Comparison of ENCODE assay signal across 23 mouse cellular contexts in genomic region chr7:44484109-44484508, GRCm38 (mm10). TPM values are rescaled to one million over a fixed set of nuclear protein-coding genes. Genes with fewer than 3 reads are reported as not detected.
DNase-seq lines count a peak whose midpoint lies in the region; ATAC-seq and TF ChIP-seq lines count a peak whose summit lies in the region.
"Had no signal": no experiment of that assay in that cellular context is flagged by ENCODE, and none has a peak within 500 bp of the region (broad histone marks: within the 10 kb centered on the region; RNA-seq: fewer than 3 reads in every experiment).

No protein-coding gene starts in this region.

- no peak overlapping the region for H3K4me2 ChIP-seq in forebrain, embryonic 11.5 days (ENCODE audit: low read depth, low read length, severe bottlenecking)
- H3K4me2 ChIP-seq in forebrain, postnatal 0 days (ENCODE audit: low read depth): no peak overlapping the region
- peak overlapping the region; percentile 48 for H3K4me2 ChIP-seq in heart, embryonic 14.5 days (ENCODE audit: low read length)
- no peak overlapping the region for H3K4me2 ChIP-seq in liver, embryonic 12.5 days
- no peak overlapping the region for H3K4me2 ChIP-seq in liver, embryonic 14.5 days (ENCODE audit: low read depth)
- H3K4me2 ChIP-seq: forebrain, embryonic 13.5 days; limb, embryonic 12.5 days; lung, embryonic 14.5 days; neural tube, embryonic 12.5 days had no signal

- peak; percentile 48 for DNase-seq in forebrain, embryonic 11.5 days (ENCODE audit: low spot score)
- no peak for DNase-seq in forebrain, postnatal 0 days
- DNase-seq in heart, postnatal 10 days: no peak
- no peak for DNase-seq in liver
- no peak for DNase-seq in liver, embryonic 14.5 days (ENCODE audit: low read depth in 3 of 3, low spot score in 3 of 3)
- DNase-seq in spleen, postnatal 4 days (ENCODE audit: low spot score in 2 of 2): no peak
- DNase-seq: adrenal gland, postnatal 25 days; cerebellum, adult 11 months; kidney, adult 8-10 months; kidney, postnatal 25 days; layer of hippocampus, adult 9-11 months; lung, embryonic 14.5 days; lung, postnatal 36 days; thymus, postnatal 25 days had no signal

- no peak overlapping the region for H3K9ac ChIP-seq in forebrain, embryonic 11.5 days (ENCODE audit: low read length)
- H3K9ac ChIP-seq in forebrain, postnatal 0 days: no peak overlapping the region
- peak overlapping the region; percentile 52 for H3K9ac ChIP-seq in heart, embryonic 14.5 days (ENCODE audit: low read length)
- H3K9ac ChIP-seq in liver, embryonic 12.5 days: 0 out of 2 replicates have a peak overlapping the region, but pooled peaks have one; percentile 1
- H3K9ac ChIP-seq in liver, embryonic 14.5 days (replicated peaks): no peak overlapping the region; the same call in 1 of the 2 replicates
- H3K9ac ChIP-seq: forebrain, embryonic 13.5 days; limb, embryonic 12.5 days; lung, embryonic 14.5 days; neural tube, embryonic 12.5 days had no signal

- no peak for ATAC-seq in forebrain, embryonic 11.5 days (replicated peaks; ENCODE audit: low FRiP score)
- ATAC-seq in forebrain, postnatal 0 days: no peak
- no peak for ATAC-seq in heart, embryonic 14.5 days (ENCODE audit: insufficient number of reproducible peaks, insufficient read depth, low FRiP score, low read depth)
- ATAC-seq in liver, embryonic 12.5 days: no peak
- no peak for ATAC-seq in liver, embryonic 14.5 days (ENCODE audit: insufficient read depth)

- intact Hi-C loops in heart, postnatal 10 days (cut with DNase I): loop anchor here (2.0 kb wide), 2 partner anchors 83 to 221 kb away; no protein-coding TSS in a partner anchor

- H3K4me3 ChIP-seq in forebrain, embryonic 11.5 days (ENCODE audit: low read depth, low read length): no peak overlapping the region
- H3K4me3 ChIP-seq in forebrain, postnatal 0 days (ENCODE audit: low read depth, low read length): no peak overlapping the region
- H3K4me3 ChIP-seq in heart, embryonic 14.5 days (ENCODE audit: control insufficient read depth in 1 of 2, insufficient read depth in 1 of 2, low read depth in 1 of 2, low read length in 2 of 2): peak overlapping the region in 1 of 2 experiments; percentile 9; a peak in 1 of 4 replicates
- H3K4me3 ChIP-seq in liver, embryonic 12.5 days: no peak overlapping the region
- no peak overlapping the region for H3K4me3 ChIP-seq in liver, embryonic 14.5 days (ENCODE audit: insufficient read depth in 1 of 2, low read depth in 2 of 2, low read length in 2 of 2)
- H3K4me3 ChIP-seq: forebrain, embryonic 13.5 days; limb, embryonic 12.5 days; midbrain, embryonic 10.5 days; neural tube, embryonic 12.5 days had no signal

- H3K36me3 ChIP-seq in forebrain, embryonic 11.5 days (ENCODE audit: control insufficient read depth, insufficient read depth, low read length): no peaks in the 10 kb centered on the region
- peaks cover 6% of the 10 kb centered on the region for H3K36me3 ChIP-seq in forebrain, postnatal 0 days (ENCODE audit: insufficient read depth)
- peaks cover 34% of the 10 kb centered on the region for H3K36me3 ChIP-seq in heart, embryonic 14.5 days (ENCODE audit: control insufficient read depth, insufficient read depth, low read length)
- peaks cover 8% of the 10 kb centered on the region for H3K36me3 ChIP-seq in liver, embryonic 12.5 days
- no peaks in the 10 kb centered on the region for H3K36me3 ChIP-seq in liver, embryonic 14.5 days (replicated peaks; ENCODE audit: control insufficient read depth, insufficient read depth, low read depth)

- no peak for TF ChIP-seq EP300 in liver, embryonic 14.5 days (IDR thresholded peaks at IDR 0.05; ENCODE audit: low read depth)

- TF ChIP-seq CTCF in forebrain, postnatal 0 days (IDR thresholded peaks at IDR 0.05; ENCODE audit: low read depth): no peak; the same call in 1 of the 2 replicates
- no peak for TF ChIP-seq CTCF in liver, embryonic 14.5 days (IDR thresholded peaks at IDR 0.05; ENCODE audit: low read depth)

- no peaks in the 10 kb centered on the region for H3K4me1 ChIP-seq in forebrain, embryonic 11.5 days (replicated peaks; ENCODE audit: control insufficient read depth, insufficient read depth, low read length)
- H3K4me1 ChIP-seq in forebrain, postnatal 0 days (ENCODE audit: insufficient read depth): no peaks in the 10 kb centered on the region
- H3K4me1 ChIP-seq in heart, embryonic 14.5 days (ENCODE audit: control insufficient read depth in 2 of 2, insufficient read depth in 2 of 2, low read length in 2 of 2): peaks cover 0 to 14% of the 10 kb centered on the region in 2 experiments; a peak in 2 of 4 replicates
- H3K4me1 ChIP-seq in liver, embryonic 12.5 days: peaks cover 58% of the 10 kb centered on the region
- peaks cover 30 to 47% of the 10 kb centered on the region in 2 experiments for H3K4me1 ChIP-seq in liver, embryonic 14.5 days (replicated peaks; ENCODE audit: control insufficient read depth in 2 of 2, insufficient read depth in 2 of 2, low read length in 1 of 2)
- H3K4me1 ChIP-seq: limb, embryonic 12.5 days had no signal

- H3K27ac ChIP-seq in forebrain, embryonic 11.5 days (ENCODE audit: low read depth, low read length): no peak overlapping the region
- H3K27ac ChIP-seq in forebrain, postnatal 0 days (ENCODE audit: low read depth, low read length): no peak overlapping the region
- H3K27ac ChIP-seq in heart, embryonic 14.5 days (replicated peaks in 1 of 2; ENCODE audit: control insufficient read depth in 1 of 2, insufficient read depth in 1 of 2, low read depth in 2 of 2, low read length in 2 of 2): peak overlapping the region; percentile 24 to 53; a peak in 2 of 4 replicates
- peak overlapping the region; percentile 81 for H3K27ac ChIP-seq in liver, embryonic 12.5 days
- H3K27ac ChIP-seq in liver, embryonic 14.5 days: peak overlapping the region; percentile 67
- H3K27ac ChIP-seq: limb, embryonic 12.5 days; midbrain, embryonic 10.5 days; neural tube, embryonic 12.5 days had no signal

- no peaks in the 10 kb centered on the region for H3K27me3 ChIP-seq in forebrain, embryonic 11.5 days (ENCODE audit: control insufficient read depth, insufficient read depth, low read length)
- H3K27me3 ChIP-seq in forebrain, postnatal 0 days (ENCODE audit: insufficient read depth, low read length): peaks cover 7% of the 10 kb centered on the region; the same call in 1 of the 2 replicates
- H3K27me3 ChIP-seq in heart, embryonic 14.5 days (ENCODE audit: control insufficient read depth, insufficient read depth, low read length): no peaks in the 10 kb centered on the region
- H3K27me3 ChIP-seq in liver, embryonic 12.5 days (replicated peaks): peaks cover 33% of the 10 kb centered on the region
- H3K27me3 ChIP-seq in liver, embryonic 14.5 days (ENCODE audit: control insufficient read depth, insufficient read depth, low read length): peaks cover 22% of the 10 kb centered on the region

- H3K9me3 ChIP-seq in forebrain, embryonic 11.5 days (ENCODE audit: control insufficient read depth, low read length): no peaks in the 10 kb centered on the region
- H3K9me3 ChIP-seq in forebrain, postnatal 0 days (ENCODE audit: low read length): no peaks in the 10 kb centered on the region
- no peaks in the 10 kb centered on the region for H3K9me3 ChIP-seq in heart, embryonic 14.5 days (ENCODE audit: control insufficient read depth, low read length)
- H3K9me3 ChIP-seq in liver, embryonic 12.5 days (replicated peaks): no peaks in the 10 kb centered on the region
- no peaks in the 10 kb centered on the region for H3K9me3 ChIP-seq in liver, embryonic 14.5 days (ENCODE audit: control insufficient read depth, low read length)
- H3K9me3 ChIP-seq: forebrain, embryonic 13.5 days; limb, embryonic 12.5 days; midbrain, embryonic 10.5 days; neural tube, embryonic 12.5 days had no signal

- WGBS in forebrain, embryonic 11.5 days: 100% methylated on average over 1 of the region's 1 CpGs
- 100% methylated on average over 1 of the region's 1 CpGs for WGBS in forebrain, postnatal 0 days
- WGBS in heart, embryonic 14.5 days: 84% methylated on average over 1 of the region's 1 CpGs
- 95% methylated on average over 1 of the region's 1 CpGs for WGBS in liver, embryonic 12.5 days (ENCODE audit: insufficient replicate concordance)
- 100% methylated on average over 1 of the region's 1 CpGs for WGBS in liver, embryonic 14.5 days (ENCODE audit: insufficient replicate concordance)

RNA-seq across cellular contexts. Expression of gene Emc10, which starts 12.2 kb away (rescaled TPM):
- 115 and 124 TPM in 2 replicates for polyA plus RNA-seq in forebrain, embryonic 11.5 days (2014; fragmentation: Nextera tagmentation; extraction: Ambion mirVana)
- total RNA-seq in forebrain, postnatal 0 days (2014; rRNA removed): 212 and 238 TPM in 2 replicates
- polyA plus RNA-seq in forebrain, postnatal 0 days (2015; fragmentation: Nextera tagmentation; extraction: Ambion mirVana): 168 and 171 TPM in 2 replicates
- polyA plus RNA-seq in heart, embryonic 14.5 days (2014; fragmentation: Nextera tagmentation; extraction: Ambion mirVana): 101 and 114 TPM in 2 replicates
- total RNA-seq in heart, postnatal 10 days (2021): 100 to 1,000 TPM; 101 to 102 TPM
- polyA plus RNA-seq in liver, embryonic 12.5 days (2016; fragmentation: Nextera tagmentation; extraction: Ambion mirVana): 70.6 and 74.8 TPM in 2 replicates
- 46.7 and 49.5 TPM in 2 replicates for polyA plus RNA-seq in liver, embryonic 14.5 days (2012; rRNA removed)
- 41.7 and 49.3 TPM in 2 replicates for polyA plus RNA-seq in liver, embryonic 14.5 days (2014; fragmentation: Nextera tagmentation; extraction: Ambion mirVana)

RNA-seq across cellular contexts. Expression of gene Fam71e1, which starts 12.3 kb away (rescaled TPM):
- polyA plus RNA-seq in forebrain, embryonic 11.5 days (2014; fragmentation: Nextera tagmentation; extraction: Ambion mirVana): 22.3 and 25.3 TPM in 2 replicates
- 21.1 and 22.0 TPM in 2 replicates for total RNA-seq in forebrain, postnatal 0 days (2014; rRNA removed)
- 23.1 and 27.2 TPM in 2 replicates for polyA plus RNA-seq in forebrain, postnatal 0 days (2015; fragmentation: Nextera tagmentation; extraction: Ambion mirVana)
- polyA plus RNA-seq in heart, embryonic 14.5 days (2014; fragmentation: Nextera tagmentation; extraction: Ambion mirVana): 8.7 and 9.2 TPM in 2 replicates
- 1 to 10 TPM; 5.1 to 6.0 TPM for total RNA-seq in heart, postnatal 10 days (2021)
- 2.8 and 3.3 TPM in 2 replicates for polyA plus RNA-seq in liver, embryonic 12.5 days (2016; fragmentation: Nextera tagmentation; extraction: Ambion mirVana)
- 0.64 and 1.5 TPM in 2 replicates for polyA plus RNA-seq in liver, embryonic 14.5 days (2012; rRNA removed)
- polyA plus RNA-seq in liver, embryonic 14.5 days (2014; fragmentation: Nextera tagmentation; extraction: Ambion mirVana): 0.48 and 1.6 TPM in 2 replicates
- total RNA-seq: monocyte, adult 5-6 weeks had no signal

RNA-seq across cellular contexts. Expression of gene Josd2, which starts 16.3 kb away (rescaled TPM):
- polyA plus RNA-seq in forebrain, embryonic 11.5 days (2014; fragmentation: Nextera tagmentation; extraction: Ambion mirVana): 60.9 and 68.9 TPM in 2 replicates
- 27.6 and 39.3 TPM in 2 replicates for total RNA-seq in forebrain, postnatal 0 days (2014; rRNA removed)
- 28.6 and 31.7 TPM in 2 replicates for polyA plus RNA-seq in forebrain, postnatal 0 days (2015; fragmentation: Nextera tagmentation; extraction: Ambion mirVana)
- polyA plus RNA-seq in heart, embryonic 14.5 days (2014; fragmentation: Nextera tagmentation; extraction: Ambion mirVana): 128 and 131 TPM in 2 replicates
- 10 to 100 TPM; 70.3 to 79.0 TPM for total RNA-seq in heart, postnatal 10 days (2021)
- 189 and 194 TPM in 2 replicates for polyA plus RNA-seq in liver, embryonic 12.5 days (2016; fragmentation: Nextera tagmentation; extraction: Ambion mirVana)
- 212 TPM in 2 replicates for polyA plus RNA-seq in liver, embryonic 14.5 days (2012; rRNA removed)
- 155 and 164 TPM in 2 replicates for polyA plus RNA-seq in liver, embryonic 14.5 days (2014; fragmentation: Nextera tagmentation; extraction: Ambion mirVana)

RNA-seq across cellular contexts. Expression of gene Aspdh, which starts 18.9 kb away (rescaled TPM):
- 2.6 and 2.9 TPM in 2 replicates for polyA plus RNA-seq in forebrain, embryonic 11.5 days (2014; fragmentation: Nextera tagmentation; extraction: Ambion mirVana)
- total RNA-seq in forebrain, postnatal 0 days (2014; rRNA removed): 4.4 and 20.3 TPM in 2 replicates
- polyA plus RNA-seq in forebrain, postnatal 0 days (2015; fragmentation: Nextera tagmentation; extraction: Ambion mirVana): 1.6 and 2.2 TPM in 2 replicates
- polyA plus RNA-seq in heart, embryonic 14.5 days (2014; fragmentation: Nextera tagmentation; extraction: Ambion mirVana): 0.34 and 1.4 TPM in 2 replicates
- total RNA-seq in heart, postnatal 10 days (2021): under 1 TPM; 0.79 to 0.93 TPM
- 5.5 and 6.4 TPM in 2 replicates for polyA plus RNA-seq in liver, embryonic 12.5 days (2016; fragmentation: Nextera tagmentation; extraction: Ambion mirVana)
- 10.2 and 14.7 TPM in 2 replicates for polyA plus RNA-seq in liver, embryonic 14.5 days (2012; rRNA removed)
- polyA plus RNA-seq in liver, embryonic 14.5 days (2014; fragmentation: Nextera tagmentation; extraction: Ambion mirVana): 10.9 and 11.0 TPM in 2 replicates
- total RNA-seq: gastrocnemius, postnatal 36 days; MEL; monocyte, adult 5-6 weeks had no signal

RNA-seq across cellular contexts. Expression of gene Mybpc2, which starts 40.3 kb away (rescaled TPM):
- polyA plus RNA-seq in forebrain, embryonic 11.5 days (2014; fragmentation: Nextera tagmentation; extraction: Ambion mirVana): 0.23 TPM in 1 of 2 replicates, not detected in the other
- 0.15 and 0.33 TPM in 2 replicates for total RNA-seq in forebrain, postnatal 0 days (2014; rRNA removed)
- polyA plus RNA-seq in forebrain, postnatal 0 days (2015; fragmentation: Nextera tagmentation; extraction: Ambion mirVana): 0.15 and 0.29 TPM in 2 replicates
- polyA plus RNA-seq in heart, embryonic 14.5 days (2014; fragmentation: Nextera tagmentation; extraction: Ambion mirVana): 2.3 and 3.3 TPM in 2 replicates
- total RNA-seq in heart, postnatal 10 days (2021): 10 to 100 TPM; 16.3 to 22.2 TPM
- not detected in 2 replicates for polyA plus RNA-seq in liver, embryonic 12.5 days (2016; fragmentation: Nextera tagmentation; extraction: Ambion mirVana)
- not detected in 2 replicates for polyA plus RNA-seq in liver, embryonic 14.5 days (2012; rRNA removed)
- polyA plus RNA-seq in liver, embryonic 14.5 days (2014; fragmentation: Nextera tagmentation; extraction: Ambion mirVana): not detected in 2 replicates
- total RNA-seq: adrenal gland, postnatal 25 days; MEL had no signal

Comparison
In these comparisons a context has a peak if more than half of its experiments do, and no peak if none do; other contexts are left out.
1. H3K9ac ChIP-seq: peak in heart, embryonic 14.5 days (single experiment) and liver, embryonic 12.5 days (single experiment); none in forebrain, embryonic 11.5 days (single experiment), forebrain, postnatal 0 days (single experiment) and liver, embryonic 14.5 days (single experiment).
2. H3K27ac ChIP-seq: peak in heart, embryonic 14.5 days (2 of 2), liver, embryonic 12.5 days (single experiment) and liver, embryonic 14.5 days (single experiment); none in forebrain, embryonic 11.5 days (single experiment) and forebrain, postnatal 0 days (single experiment).